Mouse (Mus musculus) forebrain, postnatal 0 days (tissue): ENCODE results near the gene Rnpep. TPM values are rescaled to one million over a fixed set of nuclear protein-coding genes. Genes with fewer than 3 reads are reported as not detected.
A peak's percentile ranks its signal among the peaks of the same experiment; 100 is the strongest.

ENCODE experiments used
- ATAC-seq: fragments of 200-750 bp; cut with Nextera tagmentation; 2 replicates; pipeline ENCODE4 v1.8.0; 2017; ENCODE audit warnings: mild to moderate bottlenecking, moderate library complexity
- DNase-seq: peaks from one replicate; pipeline ENCODE4 v3.0.0-alpha.2; 2015
- H3K27ac ChIP-seq: fragments of 300-500 bp; sonication (generic); 2 replicates; pipeline ENCODE4 v1.5.1; 2014; ENCODE audit warnings: low read depth, mild to moderate bottlenecking, antibody characterized with exemption, low read length, moderate library complexity, mixed read lengths
- H3K27me3 ChIP-seq: fragments of 300-500 bp; sonication (generic); 2 replicates; pipeline ENCODE4 v1.6.1; 2014; ENCODE audit warnings: mild to moderate bottlenecking, low read length, mixed read lengths; ENCODE audit not compliant: insufficient read depth
- H3K36me3 ChIP-seq: fragments of 300-500 bp; sonication (generic); 2 replicates; pipeline ENCODE4 v1.6.1; 2014; ENCODE audit warnings: mild to moderate bottlenecking, moderate library complexity; ENCODE audit not compliant: insufficient read depth
- H3K4me1 ChIP-seq: fragments of 300-500 bp; sonication (generic); 2 replicates; pipeline ENCODE4 v1.6.1; 2014; ENCODE audit warnings: antibody characterized with exemption; ENCODE audit not compliant: insufficient read depth
- H3K4me2 ChIP-seq: fragments of 300-500 bp; sonication (generic); 2 replicates; pipeline ENCODE4 v1.6.1; 2014; ENCODE audit warnings: low read depth, mild to moderate bottlenecking, moderate library complexity
- H3K4me3 ChIP-seq: fragments of 300-500 bp; sonication (generic); 2 replicates; pipeline ENCODE4 v1.5.1; 2014; ENCODE audit warnings: low read depth, low read length, mixed read lengths
- H3K9ac ChIP-seq: fragments of 300-500 bp; sonication (generic); 2 replicates; pipeline ENCODE4 v1.6.1; 2014; ENCODE audit warnings: mild to moderate bottlenecking
- H3K9me3 ChIP-seq: fragments of 300-500 bp; sonication (generic); 2 replicates; pipeline ENCODE4 v1.6.1; 2016; ENCODE audit warnings: low read length
- CTCF ChIP-seq: sonication (generic); IDR thresholded peaks from 2 replicates; pipeline ENCODE4 v1.5.1; 2016; ENCODE audit warnings: antibody characterized with exemption, control low read depth, low read depth
- whole genome bisulfite sequencing: fragments of 180-500 bp; shearing (Covaris S2); extraction: QIAGEN DNeasy Blood & Tissue Kit; methylation state at CpG from one replicate; pipeline ENCODE4 v1.1.7; 2014; 5-methylcytosine and 5-hydroxymethylcytosine counted together
- polyA plus RNA-seq: library from polyadenylated mRNA; unstranded; fragments of >200 nt; fragmentation: Nextera tagmentation; extraction: Ambion mirVana; gene quantifications from 2 replicates; pipeline ENCODE4 v1.2.1, GENCODE M21; 2015
- total RNA-seq: library from RNA; depleted of rRNA; stranded (reverse); fragments of >200 nt; gene quantifications from 2 replicates; pipeline ENCODE4 v1.2.3, GENCODE M21; 2014; rRNA removed

The Rnpep gene
- total RNA-seq (61.6 and 63.9 TPM in 2 replicates), polyA plus RNA-seq (43.5 and 49.2 TPM in 2 replicates)

DNA sequence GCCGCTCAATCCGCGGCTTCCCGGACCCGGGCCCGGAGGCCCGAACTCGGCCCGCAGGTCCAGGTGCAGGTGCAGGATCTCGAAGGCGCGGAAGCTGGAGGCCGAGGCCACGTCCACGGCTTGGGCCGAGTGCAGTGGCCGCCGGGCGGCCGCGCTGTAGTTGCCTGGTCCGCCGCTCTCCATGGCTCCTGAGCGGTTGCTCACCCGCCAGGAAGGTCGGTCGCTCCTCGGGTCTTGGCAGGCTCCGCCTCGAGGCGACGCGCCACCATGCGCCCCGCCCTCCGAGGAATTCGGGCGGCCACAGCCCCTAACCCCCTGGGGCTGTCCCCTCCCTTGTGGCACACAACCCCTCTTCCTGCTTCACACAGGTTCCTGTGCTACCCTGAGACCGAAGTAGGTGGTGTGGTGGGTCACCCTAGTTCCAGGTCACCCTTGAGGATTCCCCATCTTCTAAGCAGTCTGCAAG lies at the start of gene Rnpep:
TSS of gene Rnpep (minus strand) at position 259 of the 466 bp plus-strand sequence.
- no peaks in the 10 kb centered on the region for H3K4me1 ChIP-seq
- peak; percentile 90 for ATAC-seq
- no peaks in the 10 kb centered on the region for H3K36me3 ChIP-seq
- WGBS = under 1% methylated on average over 39 of the region's 39 CpGs
- DNase-seq = peak; percentile 83
- H3K27ac ChIP-seq = peak within 1 kb of the TSS; percentile 95
- peak within 1 kb of the TSS; percentile 95 for H3K9ac ChIP-seq
- H3K4me3 ChIP-seq = peak within 1 kb of the TSS; percentile 69
- H3K9me3 ChIP-seq = no peaks in the 10 kb centered on the region
- H3K27me3 ChIP-seq = no peaks in the 10 kb centered on the region
- 0 out of 2 replicates have a peak, but pooled peaks have one; percentile 12 for TF ChIP-seq CTCF
- peak within 1 kb of the TSS; percentile 76 for H3K4me2 ChIP-seq

DNA sequence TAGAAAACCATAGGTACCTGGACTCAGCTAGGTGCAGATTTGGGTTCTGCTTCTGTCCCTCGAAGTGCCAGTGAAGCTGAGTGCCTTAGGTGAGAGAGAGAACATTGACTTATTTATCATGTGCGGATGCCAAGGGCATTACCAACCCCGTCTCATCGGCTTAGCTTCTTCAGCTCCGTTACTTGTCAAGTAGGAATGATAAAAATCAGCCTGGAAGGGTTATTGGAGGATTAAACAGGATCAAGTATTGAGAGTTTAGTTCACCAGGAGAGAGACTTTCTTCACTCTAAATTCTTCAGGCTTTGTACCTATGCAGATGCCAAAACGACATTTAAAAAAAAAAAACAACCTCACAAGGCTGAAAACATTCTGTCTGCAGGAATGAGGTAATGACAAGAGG lies 46.7 kb upstream of the Rnpep start:
- H3K27me3 ChIP-seq = no peaks in the 10 kb centered on the region
- H3K27ac ChIP-seq = no peak overlapping the region
- H3K4me1 ChIP-seq = no peaks in the 10 kb centered on the region
- ATAC-seq = no peak
- no peaks in the 10 kb centered on the region for H3K36me3 ChIP-seq
- no peak overlapping the region for H3K9ac ChIP-seq
- H3K9me3 ChIP-seq = no peaks in the 10 kb centered on the region
- whole genome bisulfite sequencing = 78% methylated on average over 6 of the region's 6 CpGs
- no peak for TF ChIP-seq CTCF
- H3K4me2 ChIP-seq = no peak overlapping the region
- no peak overlapping the region for H3K4me3 ChIP-seq
- DNase-seq = no peak

DNA sequence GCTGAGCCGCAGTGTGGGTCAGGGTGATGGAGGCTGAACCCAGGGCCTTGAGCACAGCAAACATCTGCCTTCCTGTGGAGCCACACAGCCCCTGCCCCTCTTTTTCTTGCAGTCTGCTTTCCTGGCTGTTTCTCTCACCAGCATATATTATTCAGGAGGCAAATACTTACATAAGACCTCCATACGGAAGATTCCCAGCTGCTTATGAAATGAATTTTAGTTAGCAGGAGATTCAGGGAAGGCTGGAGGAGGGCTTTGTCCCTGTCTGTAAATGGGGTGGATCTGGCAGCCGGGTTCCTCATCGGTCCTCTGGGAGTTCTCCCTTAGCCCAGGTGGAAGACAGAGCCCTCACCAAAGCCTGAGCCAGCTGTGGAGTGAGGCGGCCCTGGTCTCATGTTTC lies 44.5 kb upstream of the Rnpep start:
- 69% methylated on average over 5 of the region's 5 CpGs for WGBS
- DNase-seq = no peak
- H3K9ac ChIP-seq = no peak overlapping the region
- ATAC-seq = no peak
- H3K4me3 ChIP-seq = no peak overlapping the region
- H3K27ac ChIP-seq = no peak overlapping the region
- no peak for TF ChIP-seq CTCF
- no peaks in the 10 kb centered on the region for H3K27me3 ChIP-seq
- H3K4me2 ChIP-seq = no peak overlapping the region
- no peaks in the 10 kb centered on the region for H3K36me3 ChIP-seq
- no peaks in the 10 kb centered on the region for H3K9me3 ChIP-seq
- no peaks in the 10 kb centered on the region for H3K4me1 ChIP-seq

DNA sequence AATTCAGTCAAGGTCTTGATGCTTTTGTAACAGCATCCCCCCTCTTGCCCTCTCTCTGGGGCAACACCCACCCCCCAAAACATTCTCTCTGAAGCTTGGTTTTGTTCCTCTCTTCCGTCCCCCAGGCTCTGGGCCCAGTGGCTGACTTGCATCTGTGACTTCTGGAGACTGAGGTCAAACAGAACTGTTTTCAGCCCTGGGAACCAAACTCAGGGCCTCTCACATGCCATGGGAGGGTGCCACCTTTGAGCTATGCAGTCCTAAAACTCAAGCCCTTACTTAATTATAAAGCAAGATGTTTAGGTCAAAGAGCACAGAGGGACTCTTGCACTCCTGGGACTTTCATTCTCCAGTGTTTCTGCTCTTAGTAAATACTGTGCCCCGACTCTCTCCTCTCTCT lies 42.0 kb upstream of the Rnpep start:
- H3K36me3 ChIP-seq = no peaks in the 10 kb centered on the region
- TF ChIP-seq CTCF = no peak
- no peaks in the 10 kb centered on the region for H3K9me3 ChIP-seq
- H3K27me3 ChIP-seq = no peaks in the 10 kb centered on the region
- H3K9ac ChIP-seq = no peak overlapping the region
- no peak overlapping the region for H3K27ac ChIP-seq
- 85% methylated on average over 2 of the region's 2 CpGs for WGBS
- H3K4me1 ChIP-seq = no peaks in the 10 kb centered on the region
- no peak for DNase-seq
- no peak overlapping the region for H3K4me3 ChIP-seq
- no peak overlapping the region for H3K4me2 ChIP-seq
- ATAC-seq = no peak

DNA sequence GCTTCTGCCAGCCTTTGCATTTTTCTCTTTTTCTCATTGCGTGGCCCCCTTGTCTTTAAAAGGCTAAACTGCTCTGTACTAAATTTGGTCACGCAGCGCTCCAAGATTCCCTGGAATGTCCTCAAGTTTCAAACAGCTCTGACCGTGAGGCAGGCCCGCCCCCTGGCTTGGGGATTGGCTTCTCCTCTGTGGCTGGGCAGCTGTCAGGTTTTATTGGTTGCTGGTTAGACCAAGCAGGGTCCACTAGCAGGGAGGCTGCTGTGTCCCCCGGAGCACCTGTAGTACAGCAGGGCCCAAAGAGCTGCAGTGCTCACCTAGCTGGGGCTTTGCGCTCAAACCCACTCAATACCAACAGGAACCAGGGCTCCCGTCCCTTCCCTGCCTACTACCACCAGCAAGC lies 40.7 kb upstream of the Rnpep start, which contains the start of gene Lmod1:
TSS of gene Lmod1 (plus strand) at position 237 of the 400 bp plus-strand sequence.
- H3K4me2 ChIP-seq = no peak within 1 kb of the TSS
- H3K4me3 ChIP-seq = no peak within 1 kb of the TSS
- DNase-seq (no peak), ATAC-seq (no peak)
- no peaks in the 10 kb centered on the region for H3K27me3 ChIP-seq
- H3K9me3 ChIP-seq = no peaks in the 10 kb centered on the region
- no peak within 1 kb of the TSS for H3K27ac ChIP-seq
- H3K4me1 ChIP-seq = no peaks in the 10 kb centered on the region
- no peak for TF ChIP-seq CTCF
- H3K36me3 ChIP-seq = no peaks in the 10 kb centered on the region
- no peak within 1 kb of the TSS for H3K9ac ChIP-seq
- WGBS = 12% methylated on average over 8 of the region's 8 CpGs

DNA sequence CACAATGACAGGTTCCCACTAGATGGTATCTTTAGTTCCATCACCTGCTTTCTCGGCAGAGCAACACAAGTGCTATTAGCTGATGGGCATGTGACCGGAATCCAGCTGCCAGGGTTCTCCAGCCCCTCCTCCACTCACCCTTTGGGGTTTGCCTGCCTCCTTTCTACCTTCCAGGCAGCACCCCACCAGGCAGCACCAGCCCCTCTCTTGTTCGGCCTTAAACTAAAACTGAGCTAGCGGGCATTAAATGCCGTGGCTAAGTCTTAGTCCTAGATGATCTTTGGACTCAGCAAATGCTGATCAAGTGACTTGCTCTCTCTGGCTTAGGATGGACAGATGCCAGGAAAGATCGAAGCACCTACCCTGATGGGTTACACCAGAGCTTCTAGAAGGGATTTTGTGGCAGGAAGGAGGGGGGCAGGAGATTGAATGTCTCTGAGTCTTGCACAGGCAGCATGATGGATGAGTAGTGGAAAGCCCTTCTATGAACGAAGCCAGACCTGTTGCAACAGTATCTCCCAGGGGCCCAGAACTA lies 39.5 kb upstream of the Rnpep start:
- H3K36me3 ChIP-seq = no peaks in the 10 kb centered on the region
- H3K27ac ChIP-seq = no peak overlapping the region
- no peak overlapping the region for H3K9ac ChIP-seq
- no peak for ATAC-seq
- no peak for TF ChIP-seq CTCF
- no peak overlapping the region for H3K4me3 ChIP-seq
- no peaks in the 10 kb centered on the region for H3K9me3 ChIP-seq
- DNase-seq = no peak
- WGBS = 87% methylated on average over 7 of the region's 7 CpGs
- H3K27me3 ChIP-seq = no peaks in the 10 kb centered on the region
- no peak overlapping the region for H3K4me2 ChIP-seq
- no peaks in the 10 kb centered on the region for H3K4me1 ChIP-seq

DNA sequence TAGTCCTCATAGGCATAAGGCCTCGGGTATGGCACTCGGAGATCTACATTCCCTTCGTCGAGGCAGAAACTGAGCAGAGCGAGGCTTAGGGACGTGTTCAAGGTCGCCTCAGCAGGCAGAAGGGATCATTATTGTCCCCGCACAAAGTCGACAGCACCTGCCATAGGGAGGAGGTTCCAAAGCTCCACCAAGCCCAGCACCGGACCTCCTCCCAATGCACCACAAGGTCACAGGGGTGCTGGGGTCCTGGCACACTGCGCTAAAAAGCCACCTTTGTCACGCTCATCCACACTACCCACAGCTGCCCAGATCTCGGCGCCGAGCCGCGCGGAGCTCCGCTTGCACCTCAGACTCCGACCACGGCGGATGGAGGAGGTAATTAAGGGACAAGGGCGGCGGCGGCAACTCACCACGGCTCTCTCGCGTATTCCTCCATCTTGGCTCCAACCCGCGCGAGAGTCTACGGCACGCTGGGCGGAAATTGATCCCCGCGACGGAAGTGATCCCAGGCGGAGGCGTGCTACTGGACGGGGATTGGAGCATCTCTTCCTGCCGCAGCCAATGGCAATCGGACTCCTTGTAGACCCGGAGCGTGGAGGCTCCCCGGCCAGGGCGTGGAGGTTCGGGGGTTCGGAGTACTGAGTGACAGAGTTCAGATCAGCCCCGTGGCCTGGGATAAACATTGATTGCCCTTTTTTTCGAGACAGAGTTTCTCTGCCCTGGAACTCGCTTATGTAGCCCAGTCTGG lies 29.6 kb upstream of the Rnpep start, which contains the start of gene Timm17a:
TSS of gene Timm17a (minus strand) at position 495 of the 748 bp plus-strand sequence.
- H3K27me3 ChIP-seq = no peaks in the 10 kb centered on the region; the same call in 1 of the 2 replicates
- H3K9me3 ChIP-seq = no peaks in the 10 kb centered on the region
- WGBS = 3% methylated on average over 51 of the region's 51 CpGs
- peaks cover 10% of the 10 kb centered on the region; the same call in 1 of the 2 replicates for H3K4me1 ChIP-seq
- peak within 1 kb of the TSS; percentile 67 for H3K4me2 ChIP-seq
- no peak for TF ChIP-seq CTCF
- peak within 1 kb of the TSS; percentile 88 for H3K27ac ChIP-seq
- ATAC-seq (peak; percentile 100), DNase-seq (peak; percentile 96)
- H3K4me3 ChIP-seq = peak within 1 kb of the TSS; percentile 97
- peak within 1 kb of the TSS; percentile 97 for H3K9ac ChIP-seq
- no peaks in the 10 kb centered on the region for H3K36me3 ChIP-seq
